Mouse (Mus musculus) Patski (cell line): ENCODE measurements around the gene 5730596B20Rik. TPM values are rescaled to one million over a fixed set of nuclear protein-coding genes. Genes with fewer than 3 reads are reported as not detected.

Experiments
- ATAC-seq: fragments of 100-300 bp; one replicate; pipeline ENCODE4 v1.8.0; 2021
- CTCF ChIA-PET: fragments of 350-600 bp; sonication (Branson Sonifier 250); formaldehyde crosslinking; loops from one replicate; lab custom pipeline; 2022; ENCODE audit warnings: inconsistent platforms; lab: Charles Lee
- POLR2A ChIA-PET: fragments of 350-600 bp; sonication (Branson Sonifier 250); formaldehyde crosslinking; loops from one replicate; lab custom pipeline; 2022; ENCODE audit warnings: antibody characterized with exemption, inconsistent platforms; lab: Charles Lee
- DNase-seq: peaks from one replicate; pipeline ENCODE4 v3.0.0-alpha.2; 2011; ENCODE audit warnings: low read depth, low spot score
- H3K27me3 ChIP-seq: fragments of 371-371 bp; one replicate; pipeline ENCODE4 v1.5.1; 2021
- CTCF ChIP-seq: fragments of 100-300 bp; IDR thresholded peaks from one replicate; pipeline ENCODE4 v1.5.1; 2021
- in situ Hi-C: fragments of 300-500 bp; cut with MboI; formaldehyde crosslinking; loops from 3 replicates; pipeline ENCODE4 v1.11.1; 2018; ENCODE audit warnings: low pct_unique_long_range_greater_than_20kb, mixed read lengths
- polyA plus RNA-seq: library from polyadenylated mRNA; unstranded; gene quantifications from one replicate; pipeline ENCODE4 v1.2.3, GENCODE M21; 2021

Gene 5730596B20Rik
- polyA plus RNA-seq, 1 experiment from 2014 or later = 1.6 TPM

DNA sequence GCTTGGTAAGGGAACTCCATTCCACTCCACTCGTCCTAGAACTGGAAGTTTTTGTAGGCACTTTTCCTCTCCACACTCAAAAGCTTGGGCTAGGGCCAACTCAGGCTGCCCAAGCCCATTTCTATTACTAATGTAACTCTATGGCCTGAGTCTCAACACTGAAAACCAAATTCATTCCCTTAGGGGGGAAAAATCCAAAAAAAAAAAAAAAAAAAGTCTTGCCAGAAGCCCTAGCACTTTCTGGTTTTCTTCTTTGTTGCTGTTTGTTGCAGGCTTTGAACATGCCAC is 15.3 kb upstream of the 5730596B20Rik start:
- no peaks in the 10 kb centered on the region for H3K27me3 ChIP-seq
- ChIA-PET CTCF (interaction anchor here (1.0 to 1.7 kb wide), 4 partner anchors 9 to 21 kb away, joined by 3 to 6 read pairs (median 4); no protein-coding TSS in a partner anchor), POLR2A (interaction anchor here (0.6 to 2.3 kb wide), 9 partner anchors 10 to 663 kb away, joined by 3 to 16 read pairs (median 3); no protein-coding TSS in a partner anchor)
- no peak for TF ChIP-seq CTCF
- no peak for ATAC-seq
- DNase-seq = no peak
- in situ Hi-C loops = no loop called here

DNA sequence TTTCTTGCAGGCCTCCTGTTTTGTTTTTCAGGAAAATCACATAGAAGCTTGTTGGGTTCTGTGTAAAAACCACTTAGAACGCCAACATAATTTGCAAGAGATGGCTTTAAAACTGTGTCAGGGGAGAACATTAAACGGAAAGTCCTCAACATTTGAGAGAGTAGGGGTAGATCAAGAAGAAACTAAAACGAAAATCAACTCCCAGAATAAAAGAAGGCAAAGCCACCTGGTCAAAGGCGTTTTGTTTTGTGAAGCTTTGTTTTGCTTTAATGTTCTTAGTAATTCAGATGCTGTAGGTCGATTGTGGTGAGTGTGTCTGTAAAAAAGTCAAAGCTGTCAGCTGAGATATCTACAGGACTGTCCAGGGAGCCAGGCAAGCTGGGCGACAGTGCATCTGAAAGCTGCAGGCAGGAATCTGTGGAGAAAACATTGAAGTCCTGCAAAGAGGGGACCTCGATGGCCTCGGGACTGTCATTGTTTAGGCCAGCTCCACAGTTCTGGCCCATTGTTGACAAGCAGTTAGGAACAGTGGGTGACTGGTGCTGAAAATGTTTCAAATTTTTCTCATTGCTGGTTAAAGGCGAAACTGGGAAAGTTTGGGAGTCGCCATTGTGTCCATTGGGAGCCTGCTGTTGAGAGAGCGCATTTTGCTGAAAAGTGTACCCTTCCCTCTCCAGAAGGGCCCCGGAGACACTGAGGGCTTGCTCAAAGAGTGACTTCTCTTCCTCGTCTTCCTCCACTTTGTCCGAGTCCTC is 14.5 kb upstream of the 5730596B20Rik start:
- no peak for TF ChIP-seq CTCF
- CTCF ChIA-PET = interaction anchor here (1.0 to 1.6 kb wide), 4 partner anchors 8 to 41 kb away, joined by 3 to 4 read pairs (median 4); partner anchors contain the start of gene Hoxa5
- in situ Hi-C loops = no loop called here
- no peak for DNase-seq
- H3K27me3 ChIP-seq = no peaks in the 10 kb centered on the region
- ATAC-seq = no peak
- POLR2A ChIA-PET = interaction anchor here (0.5 to 2.3 kb wide), 6 partner anchors 9 to 662 kb away, joined by 3 to 16 read pairs (median 4); no protein-coding TSS in a partner anchor

DNA sequence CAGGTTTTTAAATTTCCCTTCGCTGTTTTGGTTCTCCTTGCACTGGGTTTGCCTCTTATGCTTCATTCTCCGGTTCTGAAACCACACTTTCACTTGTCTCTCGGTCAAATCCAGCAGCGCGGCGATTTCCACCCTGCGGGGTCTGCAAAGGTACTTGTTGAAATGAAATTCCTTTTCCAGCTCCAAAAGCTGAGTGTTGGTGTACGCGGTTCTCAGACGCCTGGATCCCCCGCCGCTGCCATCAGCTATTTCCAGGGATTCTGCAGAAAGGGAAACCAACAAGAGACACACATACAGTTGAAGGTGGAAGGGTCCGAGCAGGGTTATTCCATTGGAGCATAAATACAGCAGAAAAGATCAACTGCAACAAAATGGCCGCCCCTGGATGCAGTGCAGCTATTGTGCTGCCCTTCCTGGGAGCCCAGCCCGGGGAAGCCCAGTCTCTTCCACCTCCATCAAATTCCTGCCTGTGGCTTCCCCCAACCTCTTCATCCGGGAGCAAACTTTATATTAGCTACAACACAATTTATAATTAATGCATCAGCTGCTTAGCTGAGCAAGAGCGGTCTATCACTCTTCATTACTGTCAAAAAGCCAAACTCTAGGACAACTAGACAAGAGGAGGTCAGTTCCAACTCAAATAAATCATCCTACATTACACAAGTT is 13.8 kb upstream of the 5730596B20Rik start:
- ChIA-PET CTCF (interaction anchor here (1.1 to 1.2 kb wide), 2 partner anchors 9 to 41 kb away, joined by 4 read pairs; partner anchors contain the start of gene Hoxa5), POLR2A (interaction anchor here (1.3 kb wide), 2 partner anchors 19 to 21 kb away, joined by 3 read pairs; no protein-coding TSS in a partner anchor)
- ATAC-seq (no peak), DNase-seq (no peak)
- TF ChIP-seq CTCF = no peak
- H3K27me3 ChIP-seq = no peaks in the 10 kb centered on the region
- in situ Hi-C loops = no loop called here

DNA sequence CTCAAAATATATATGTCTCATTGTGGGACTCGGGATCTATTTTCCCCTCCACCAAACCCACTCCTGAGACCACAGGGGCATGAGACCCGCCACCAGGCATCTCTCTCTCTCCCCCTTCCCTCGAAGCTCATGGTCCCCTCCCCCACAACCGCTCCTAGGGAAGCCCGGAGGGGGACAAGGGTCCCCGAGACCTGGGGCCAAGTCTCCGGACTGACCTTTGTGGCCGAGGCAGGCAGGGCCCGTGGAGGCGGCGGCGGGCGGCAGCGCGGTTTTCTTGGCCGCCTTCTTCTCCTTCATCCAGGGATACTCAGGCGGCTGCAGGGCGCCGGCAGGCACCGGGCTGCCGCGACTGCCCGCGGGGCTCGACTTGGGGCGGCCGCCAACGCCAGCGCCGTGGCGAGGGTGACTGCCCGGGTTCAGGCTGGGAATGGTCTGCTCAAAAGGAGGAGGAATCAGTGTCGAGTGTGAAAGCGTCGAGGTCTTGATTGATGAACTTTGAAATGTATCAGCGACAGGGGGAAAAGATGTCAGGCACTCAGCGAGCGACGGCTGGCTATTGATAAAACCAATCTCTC is 13.2 kb upstream of the 5730596B20Rik start:
- no peak for TF ChIP-seq CTCF
- ATAC-seq (no peak), DNase-seq (no peak)
- in situ Hi-C loops = no loop called here
- no peaks in the 10 kb centered on the region for H3K27me3 ChIP-seq
- ChIA-PET POLR2A (no interaction called here), CTCF (no interaction called here)

DNA sequence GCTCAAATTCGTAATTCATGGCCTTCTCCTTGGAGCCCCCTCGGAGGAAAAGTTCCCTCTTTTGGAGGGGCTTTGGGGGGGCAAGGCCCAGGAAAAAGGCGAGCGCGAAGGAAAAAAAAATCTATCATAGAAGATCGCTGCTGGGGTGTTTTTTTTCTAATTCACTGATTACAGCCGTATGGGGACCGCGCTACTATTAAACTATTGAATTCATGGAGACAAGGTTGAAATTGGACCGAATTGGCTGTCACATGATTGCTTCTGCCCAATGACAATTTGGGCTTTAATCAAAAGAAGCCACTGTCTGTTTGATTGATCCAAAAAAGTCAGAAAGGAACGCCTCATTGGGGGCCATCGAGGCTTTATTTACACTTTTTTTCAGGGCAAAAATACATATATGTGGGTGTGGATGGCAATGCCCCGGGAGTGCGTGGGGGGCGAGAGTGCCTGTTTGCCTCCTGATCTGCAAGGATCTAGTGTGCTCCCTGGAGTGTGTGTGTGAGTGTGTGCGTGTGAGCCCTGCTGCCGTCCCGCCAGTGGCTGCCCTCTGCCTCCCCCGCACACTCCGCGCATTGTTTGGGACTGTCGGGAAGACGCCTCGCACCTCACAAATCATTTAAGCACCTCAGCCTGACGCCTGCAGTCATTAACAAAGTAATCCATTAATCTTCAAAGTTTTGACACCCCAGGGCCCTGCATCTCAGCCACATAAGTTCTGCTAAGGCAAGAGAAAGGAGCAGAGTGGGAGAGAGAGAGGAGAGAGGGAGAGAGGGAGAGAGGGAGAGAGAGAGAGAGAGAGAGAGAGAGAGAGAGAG is 12.5 kb upstream of the 5730596B20Rik start, which contains the start of gene Hoxa2:
Gene Hoxa2, minus strand, starts transcription at position 206 of the 815 bp plus-strand sequence.
- ATAC-seq (no peak), DNase-seq (no peak)
- CTCF ChIA-PET = no interaction called here

DNA sequence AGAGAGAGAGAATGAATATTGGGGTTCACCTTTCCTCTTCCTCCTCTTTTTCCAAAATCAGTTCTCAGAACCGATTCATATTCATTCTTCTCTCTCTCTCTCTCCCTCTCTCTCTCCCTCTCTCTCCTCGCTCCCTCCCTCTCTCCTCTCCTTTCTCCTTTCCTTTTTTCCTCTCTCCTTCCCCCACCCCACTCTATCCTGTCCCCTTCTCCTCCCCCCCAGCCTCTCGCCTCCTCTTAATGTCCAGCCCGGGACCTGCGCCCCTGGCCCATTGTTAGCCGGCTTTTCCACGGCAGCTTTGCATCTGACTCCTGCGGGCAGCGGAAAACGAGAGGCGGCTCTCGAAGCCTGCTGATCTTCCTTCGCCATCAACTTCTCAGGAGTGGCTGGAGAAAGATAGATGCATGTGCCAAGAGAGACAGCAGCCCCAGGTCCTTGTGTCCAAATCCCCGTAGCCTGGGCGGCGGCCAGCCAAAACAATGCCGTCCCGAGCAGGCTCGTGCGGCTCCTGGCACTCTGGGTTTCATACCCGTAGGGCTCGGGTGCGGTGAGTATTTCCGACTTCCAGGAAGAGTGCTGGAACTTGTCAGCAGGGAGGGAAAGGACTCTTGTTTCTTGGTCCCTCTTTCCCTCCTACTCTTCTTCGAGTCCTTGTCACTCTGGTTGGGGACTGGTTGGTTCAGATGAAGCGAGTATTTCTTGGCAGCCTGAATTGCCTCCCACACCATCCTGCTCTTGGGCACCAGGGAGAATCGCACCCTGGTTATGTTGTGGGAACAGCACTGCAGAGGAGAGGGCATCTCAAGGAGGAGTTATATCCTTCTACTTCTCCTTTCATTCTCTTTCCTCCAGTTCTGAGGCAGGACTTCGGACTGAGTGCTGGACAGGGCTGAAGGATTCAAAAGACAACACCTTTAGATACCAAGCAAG is 11.6 kb upstream of the 5730596B20Rik start:
- no peaks in the 10 kb centered on the region for H3K27me3 ChIP-seq
- POLR2A ChIA-PET = no interaction called here
- TF ChIP-seq CTCF = no peak
- in situ Hi-C loops = no loop called here
- ATAC-seq (no peak), DNase-seq (no peak)
- CTCF ChIA-PET = no interaction called here

More for the DNA sequence above, 12.5 kb upstream of the 5730596B20Rik start, which contains the start of gene Hoxa2:
- POLR2A ChIA-PET = no interaction called here
- no peaks in the 10 kb centered on the region for H3K27me3 ChIP-seq
- in situ Hi-C loops = no loop called here
- no peak for TF ChIP-seq CTCF

DNA sequence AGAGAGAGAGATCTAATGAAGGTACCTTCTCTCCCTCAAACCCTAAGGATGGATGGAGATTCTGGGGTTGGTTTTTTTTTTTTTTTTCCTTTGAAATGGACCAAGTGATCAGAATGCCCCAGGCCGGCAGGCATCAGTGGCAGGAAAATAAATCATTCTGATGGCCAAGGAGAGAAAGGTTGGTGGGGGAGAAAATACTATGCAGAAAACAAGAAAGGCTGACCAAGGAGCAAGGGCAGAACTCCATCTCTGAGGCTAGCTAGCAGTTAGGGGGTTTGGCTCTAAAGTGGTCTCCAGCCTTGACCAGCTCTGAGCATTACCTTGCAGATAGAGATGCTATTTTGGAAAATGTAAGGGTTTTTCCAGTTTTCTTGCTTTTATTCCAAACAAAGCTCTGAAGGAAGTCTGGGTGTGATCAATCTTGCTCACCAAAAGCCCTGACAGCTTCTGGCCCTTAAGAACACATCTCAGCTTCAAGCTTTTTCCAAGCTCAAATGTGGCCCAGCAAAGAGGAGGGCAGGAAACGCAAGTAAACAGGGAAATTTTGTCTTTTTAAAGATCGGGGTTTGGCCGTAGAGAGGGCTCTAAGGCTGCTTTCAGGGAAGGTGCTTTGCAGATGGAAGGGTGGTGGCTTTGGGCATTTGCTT is 10.7 kb upstream of the 5730596B20Rik start:
- POLR2A ChIA-PET = no interaction called here
- DNase-seq (no peak), ATAC-seq (no peak)
- H3K27me3 ChIP-seq = no peaks in the 10 kb centered on the region
- TF ChIP-seq CTCF = no peak
- in situ Hi-C loops = no loop called here
- CTCF ChIA-PET = no interaction called here

DNA sequence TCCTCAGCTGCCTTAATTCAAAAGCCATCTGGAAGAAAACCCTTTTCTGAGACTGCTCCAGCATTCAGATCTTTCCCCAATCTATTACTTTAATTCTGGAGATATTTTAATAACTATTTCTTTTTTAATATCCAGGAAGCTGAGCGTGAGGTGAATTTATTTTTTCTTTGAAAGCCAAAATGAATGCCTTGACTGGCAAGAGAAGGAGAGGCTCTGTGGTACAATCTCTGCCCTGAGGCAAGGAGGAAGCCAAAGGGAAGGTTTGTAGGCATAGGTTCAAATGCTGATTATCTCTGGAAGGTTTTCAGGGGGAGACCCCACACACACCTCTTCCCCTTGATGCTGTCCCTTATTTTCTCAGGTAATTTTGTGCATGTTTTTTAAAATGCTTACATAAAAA is 10.1 kb upstream of the 5730596B20Rik start:
- no peaks in the 10 kb centered on the region for H3K27me3 ChIP-seq
- CTCF ChIA-PET = no interaction called here
- DNase-seq = no peak
- POLR2A ChIA-PET = no interaction called here
- ATAC-seq = no peak
- TF ChIP-seq CTCF = no peak
- in situ Hi-C loops = no loop called here

DNA sequence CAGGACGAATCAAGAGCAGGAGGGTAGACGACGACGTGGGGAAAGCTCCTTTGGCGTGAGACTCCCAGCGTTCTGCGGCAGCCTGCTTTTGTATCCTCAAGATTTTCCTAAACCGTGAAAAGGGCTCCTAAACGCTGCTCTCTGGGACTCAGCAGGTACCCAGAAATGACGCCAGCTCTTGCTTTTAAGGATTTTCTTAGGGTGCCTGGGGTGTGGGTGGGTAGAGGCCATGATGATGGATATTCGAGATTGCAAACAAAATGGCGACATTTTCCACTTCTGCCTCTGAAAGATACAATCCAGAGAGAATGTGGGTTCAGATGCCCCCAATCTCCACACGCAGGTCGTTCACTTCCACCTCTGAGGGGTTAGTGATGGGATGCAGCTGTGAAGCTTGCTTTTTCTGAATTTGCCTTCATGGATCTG is 9.5 kb upstream of the 5730596B20Rik start:
- DNase-seq = no peak
- in situ Hi-C loops = no loop called here
- no peak for TF ChIP-seq CTCF
- POLR2A ChIA-PET = interaction anchor here (0.8 kb wide), 1 partner anchor 10 kb away, joined by 3 read pairs; the partner anchor contains the start of gene Hoxa1
- no peaks in the 10 kb centered on the region for H3K27me3 ChIP-seq
- no peak for ATAC-seq
- CTCF ChIA-PET = interaction anchor here (0.5 kb wide), 1 partner anchor 55 kb away, joined by 3 read pairs; no protein-coding TSS in a partner anchor
